Mouse (Mus musculus) ovary, postnatal 36 days (tissue): ENCODE measurements around the gene Slc5a5.

Source experiments
- DNase-seq: peaks from one replicate; pipeline ENCODE4 v3.0.0; 2022; ENCODE audit warnings: low spot score, mixed read lengths

The Slc5a5 gene

DNA sequence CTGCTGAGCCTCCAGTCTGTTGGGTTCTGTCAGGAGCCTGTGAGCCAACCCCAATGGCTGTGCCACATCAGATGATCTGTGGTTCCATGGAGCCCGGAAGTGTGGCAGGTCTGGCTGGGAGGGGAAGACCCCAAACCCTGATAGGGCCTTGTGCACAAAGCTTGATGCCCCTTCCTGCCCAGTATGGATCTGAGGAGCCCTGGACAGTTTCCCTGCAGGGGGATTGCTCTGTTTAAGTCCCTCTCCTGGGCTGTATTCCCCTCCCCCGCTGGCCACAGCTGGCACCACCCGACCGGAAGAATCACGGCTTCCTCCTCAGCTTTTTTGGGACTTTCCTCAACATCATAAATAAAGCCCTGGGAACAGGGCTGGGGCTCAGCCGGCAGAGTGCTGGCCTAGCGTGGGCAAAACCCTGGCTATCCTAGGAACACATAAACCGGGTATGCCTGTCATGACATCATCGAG lies 59.5 kb downstream of the Slc5a5 start:
- no peak for DNase-seq
